Mouse (Mus musculus) NIH3T3 (cell line): ENCODE measurements at regions not wholly inside any gene's neighbourhood (a gene's known extent, or its start where the extent isn't known, plus 50 kb on each side); places are given as distances from the start of the nearest gene placed in this dataset.

ENCODE experiments used
- DNase-seq: peaks from one replicate; pipeline ENCODE4 v3.0.0-alpha.2; 2012; ENCODE audit warnings: low read depth

DNA sequence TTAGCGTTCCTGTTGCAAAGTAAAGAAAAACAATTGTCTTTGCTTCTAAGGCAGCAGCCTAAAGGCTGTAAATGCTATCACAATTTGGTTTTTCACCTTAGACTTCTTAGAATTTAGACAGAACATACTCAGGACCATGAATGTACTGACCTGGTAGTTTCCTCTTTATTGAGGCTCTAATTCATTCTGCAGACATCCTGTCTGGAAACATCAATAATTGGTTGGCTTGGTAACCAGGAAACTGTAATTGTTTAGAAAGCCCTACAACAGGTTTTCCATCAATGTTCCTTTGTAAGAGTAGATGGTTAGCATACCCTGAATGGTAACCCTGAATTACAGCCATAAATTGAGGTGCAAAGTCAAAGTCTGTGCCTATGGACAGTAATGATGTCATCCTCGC lies 67.4 kb upstream of the Prr30 start:
- no peak for DNase-seq
